Mouse (Mus musculus) MEL (cell line): ENCODE results near the gene Nr2c1. TPM values are rescaled to one million over a fixed set of nuclear protein-coding genes. Genes with fewer than 3 reads are reported as not detected.

Experiments used
- DNase-seq: peaks from one replicate; pipeline ENCODE4 v3.0.0; 2011; ENCODE audit warnings: low read depth, low spot score
- H3K27ac ChIP-seq: 2 replicates; pipeline ENCODE4 v1.5.1; 2012; ENCODE audit warnings: low read depth, mild to moderate bottlenecking, control low read depth, low read length, moderate library complexity; ENCODE audit not compliant: control insufficient read depth
- H3K27me3 ChIP-seq, 2 experiments: fragments of 150-350 bp in 1 of 2; sonication (generic) in 1 of 2; 2 replicates each; pipeline ENCODE4 v1.6.1; 2012; ENCODE audit warnings: low read length in 2 of 2, mild to moderate bottlenecking in 2 of 2, improper control_type of control experiment in 1 of 2, moderate library complexity in 1 of 2; ENCODE audit not compliant: insufficient read depth in 2 of 2, control insufficient read depth in 1 of 2
- H3K36me3 ChIP-seq, 2 experiments: 2 replicates each; pipeline ENCODE4 v1.6.1; 2012 to 2014; ENCODE audit warnings: low read length in 2 of 2, improper control_type of control experiment in 1 of 2, inconsistent platforms in 1 of 2, mild to moderate bottlenecking in 1 of 2; ENCODE audit not compliant: insufficient read depth in 2 of 2, control insufficient read depth in 1 of 2
- H3K4me1 ChIP-seq, 2 experiments: fragments of 150-350 bp in 1 of 2; sonication (generic) in 1 of 2; 2 replicates each; pipeline ENCODE4 v1.6.1; 2012; ENCODE audit warnings: low read length in 2 of 2, improper control_type of control experiment in 1 of 2, mild to moderate bottlenecking in 1 of 2; ENCODE audit not compliant: insufficient read depth in 2 of 2, control insufficient read depth in 1 of 2
- H3K4me3 ChIP-seq, 2 experiments: fragments of 150-350 bp in 1 of 2; sonication (generic) in 1 of 2; 2 replicates each; pipeline ENCODE4 v1.5.1; 2012; ENCODE audit warnings: low read depth in 2 of 2, low read length in 2 of 2, mild to moderate bottlenecking in 2 of 2, moderate library complexity in 2 of 2, control low read depth in 1 of 2, improper control_type of control experiment in 1 of 2; ENCODE audit not compliant: control insufficient read depth in 1 of 2, insufficient read depth in 1 of 2
- H3K79me2 ChIP-seq: 2 replicates; pipeline ENCODE4 v1.6.1; 2012; ENCODE audit warnings: mild to moderate bottlenecking, low read length, moderate library complexity; ENCODE audit not compliant: control insufficient read depth, poor library complexity, insufficient read depth
- H3K9ac ChIP-seq: 2 replicates; pipeline ENCODE4 v1.6.1; 2012; ENCODE audit warnings: low read depth, mild to moderate bottlenecking, control low read depth, low read length, moderate library complexity; ENCODE audit not compliant: control insufficient read depth, poor library complexity, severe bottlenecking
- H3K9me3 ChIP-seq: fragments of 150-350 bp; sonication (generic); replicated peaks from 2 replicates; pipeline ENCODE4 v1.6.1; 2012; ENCODE audit warnings: mild to moderate bottlenecking, low read length, improper control_type of control experiment, moderate library complexity; ENCODE audit not compliant: insufficient read depth
- CTCF ChIP-seq, 3 experiments: IDR thresholded peaks in 2 of 3; conservative IDR thresholded peaks in 1 of 3; 2 replicates each; pipeline ENCODE4 v1.5.1; 2011 to 2012; ENCODE audit warnings: low read length in 3 of 3, low read depth in 2 of 3, mild to moderate bottlenecking in 2 of 3, improper control_type of control experiment in 1 of 3, inconsistent platforms in 1 of 3, mixed read lengths in 1 of 3, moderate library complexity in 1 of 3; ENCODE audit not compliant: control insufficient read depth in 1 of 3, insufficient read depth in 1 of 3, poor library complexity in 1 of 3, severe bottlenecking in 1 of 3
- ELF1 ChIP-seq: IDR thresholded peaks from 2 replicates; pipeline ENCODE4 v1.6.1; 2014; ENCODE audit warnings: low read depth, mild to moderate bottlenecking, inconsistent platforms, low read length, improper control_type of control experiment, moderate library complexity
- ETS1 ChIP-seq: IDR thresholded peaks from 2 replicates; pipeline ENCODE4 v1.6.1; 2012; ENCODE audit warnings: low read depth, mild to moderate bottlenecking, inconsistent platforms, low read length, improper control_type of control experiment, moderate library complexity
- GABPA ChIP-seq: IDR thresholded peaks from 2 replicates; pipeline ENCODE4 v1.6.1; 2012; ENCODE audit warnings: low read depth, mild to moderate bottlenecking, inconsistent platforms, low read length, improper control_type of control experiment, moderate library complexity
- KAT2A ChIP-seq: conservative IDR thresholded peaks from 2 replicates; pipeline ENCODE4 v1.6.1; 2012; ENCODE audit warnings: low read depth, low read length, improper control_type of control experiment, inconsistent platforms
- MAFK ChIP-seq: IDR thresholded peaks from 2 replicates; pipeline ENCODE4 v1.6.1; 2011; ENCODE audit warnings: low read depth, mild to moderate bottlenecking, low read length, improper control_type of control experiment, borderline replicate concordance
- MAX ChIP-seq: IDR thresholded peaks from 2 replicates; pipeline ENCODE4 v1.6.1; 2011; ENCODE audit warnings: low read length, improper control_type of control experiment
- MYB ChIP-seq: IDR thresholded peaks from 2 replicates; pipeline ENCODE4 v1.6.1; 2011; ENCODE audit warnings: mild to moderate bottlenecking, low read depth, low read length, improper control_type of control experiment
- NRF1 ChIP-seq: IDR thresholded peaks from 2 replicates; pipeline ENCODE4 v1.6.1; 2014; ENCODE audit warnings: low read depth, mild to moderate bottlenecking, inconsistent platforms, low read length, improper control_type of control experiment, moderate library complexity; ENCODE audit not compliant: poor library complexity, insufficient read depth, severe bottlenecking
- POLR2AphosphoS5 ChIP-seq: IDR thresholded peaks from 2 replicates; pipeline ENCODE4 v1.6.1; 2012; ENCODE audit warnings: low read depth, borderline replicate concordance, mild to moderate bottlenecking, inconsistent platforms, low read length, moderate library complexity, mixed read lengths
- RAD21 ChIP-seq: IDR thresholded peaks from 2 replicates; pipeline ENCODE4 v1.6.1; 2011; ENCODE audit warnings: mild to moderate bottlenecking, low read depth, low read length, improper control_type of control experiment
- RCOR1 ChIP-seq: IDR thresholded peaks from 2 replicates; pipeline ENCODE4 v1.6.1; 2012; ENCODE audit warnings: low read depth, mild to moderate bottlenecking, inconsistent platforms, low read length, improper control_type of control experiment
- SIN3A ChIP-seq: IDR thresholded peaks from 2 replicates; pipeline ENCODE4 v1.6.1; 2012; ENCODE audit warnings: low read length, improper control_type of control experiment, inconsistent platforms
- SMC3 ChIP-seq: IDR thresholded peaks from 2 replicates; pipeline ENCODE4 v1.6.1; 2011; ENCODE audit warnings: low read depth, low read length, improper control_type of control experiment
- TBP ChIP-seq: IDR thresholded peaks from 2 replicates; pipeline ENCODE4 v1.8.0; 2011; ENCODE audit warnings: low read depth, low read length, improper control_type of control experiment
- USF1 ChIP-seq: IDR thresholded peaks from 2 replicates; pipeline ENCODE4 v1.6.1; 2014; ENCODE audit warnings: low read depth, mild to moderate bottlenecking, inconsistent platforms, low read length, improper control_type of control experiment, moderate library complexity
- ZC3H11A ChIP-seq: IDR thresholded peaks from 2 replicates; pipeline ENCODE4 v1.6.1; 2012; ENCODE audit warnings: low read depth, mild to moderate bottlenecking, inconsistent platforms, low read length, improper control_type of control experiment
- ZKSCAN1 ChIP-seq: IDR thresholded peaks from 2 replicates; pipeline ENCODE4 v1.6.1; 2012; ENCODE audit warnings: low read depth, mild to moderate bottlenecking, inconsistent platforms, low read length, improper control_type of control experiment, moderate library complexity
- ZNF384 ChIP-seq: IDR thresholded peaks from 2 replicates; pipeline ENCODE4 v1.6.1; 2012; ENCODE audit warnings: low read depth, mild to moderate bottlenecking, inconsistent platforms, low read length, improper control_type of control experiment
- polyA plus RNA-seq, 2 experiments: library from polyadenylated mRNA; stranded (reverse) in 1 of 2; unstranded in 1 of 2; fragments of >175 nt in 1 of 2; fragments of >200 nt in 1 of 2; gene quantifications; 2 replicates each; pipeline versions ENCODE4 v1.2.1 to v1.2.4; 2012; ENCODE audit warnings: low replicate concordance in 2 of 2, low read depth in 1 of 2; ENCODE audit not compliant: insufficient read length in 2 of 2, insufficient read depth in 1 of 2, missing spikeins in 1 of 2
- total RNA-seq: library from RNA; depleted of rRNA; stranded (reverse); fragments of 300-350 nt; gene quantifications from 2 replicates; pipeline ENCODE4 v1.2.3, GENCODE M21; 2012

Nr2c1 gene
- total and polyA plus RNA-seq, 3 experiments, result 3.3 to 5.7 TPM; not detected in 1

- H3K4me3 ChIP-seq, result no peak overlapping the region
- TF ChIP-seq RCOR1 (no peak), MYB (no peak), GABPA (no peak), ELF1 (no peak), USF1 (no peak), POLR2AphosphoS5 (no peak)
- no peaks in the 10 kb centered on the region for H3K79me2 ChIP-seq
- no peaks in the 10 kb centered on the region for H3K27me3 ChIP-seq
- no peak overlapping the region for H3K27ac ChIP-seq
- no peak for DNase-seq
- no peak overlapping the region for H3K9ac ChIP-seq
- no peaks in the 10 kb centered on the region for H3K9me3 ChIP-seq
- H3K36me3 ChIP-seq, result peaks cover 0 to 12% of the 10 kb centered on the region in 2 experiments; a peak in 2 of 4 replicates
- peaks cover 2 to 14% of the 10 kb centered on the region in 2 experiments; a peak in 3 of 4 replicates for H3K4me1 ChIP-seq
Observed at GRCm38 (mm10) chr10:94123581-94123980, 24.2 kb upstream of the Nr2c1 start.

DNA sequence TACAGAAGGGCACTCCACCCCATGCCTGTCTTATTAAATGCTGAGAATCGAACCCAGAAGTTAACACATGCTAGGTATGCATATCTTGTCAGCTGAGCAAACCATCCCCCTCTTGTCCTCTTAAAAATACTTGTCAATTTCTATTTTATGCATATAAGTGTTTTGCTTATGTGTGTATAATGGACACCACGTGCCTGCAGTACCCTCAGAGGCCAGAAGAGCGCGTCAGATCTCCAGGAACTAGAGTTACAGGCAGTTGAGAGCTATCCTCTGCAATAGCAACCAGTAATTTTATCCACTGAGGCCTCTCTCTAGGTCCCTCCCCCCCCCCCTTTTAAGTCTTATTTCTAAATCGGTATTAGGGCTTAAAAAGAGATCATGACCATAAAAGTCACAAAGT lies 23.4 kb upstream of the Nr2c1 start:
- Histone ChIP-seq H3K27me3 (no peaks in the 10 kb centered on the region), H3K79me2 (no peaks in the 10 kb centered on the region), H3K4me3 (no peak overlapping the region), H3K9ac (no peak overlapping the region), H3K4me1 (peaks cover 2 to 14% of the 10 kb centered on the region in 2 experiments; a peak in 3 of 4 replicates), H3K27ac (no peak overlapping the region)
- TF ChIP-seq GABPA, result no peak
- TF ChIP-seq SIN3A, result no peak
- no peak for TF ChIP-seq TBP
- TF ChIP-seq MAFK, result no peak
- TF ChIP-seq KAT2A, result no peak
- TF ChIP-seq RAD21, result peak; percentile 43
- TF ChIP-seq ZC3H11A, result no peak
- TF ChIP-seq ZNF384, result no peak
- peak; percentile 6 to 35 (median 29); a peak in 3 of 6 replicates for TF ChIP-seq CTCF (IDR thresholded peaks at IDR 0.05 in 2 of 3, conservative IDR thresholded peaks at IDR 0.05 in 1 of 3; ENCODE audit: control insufficient read depth in 1 of 3, insufficient read depth in 1 of 3, low read depth in 2 of 3, low read length in 3 of 3, poor library complexity in 1 of 3, severe bottlenecking in 1 of 3)
- TF ChIP-seq ZKSCAN1, result no peak
- TF ChIP-seq NRF1, result no peak
- TF ChIP-seq SMC3, result peak; percentile 23
- TF ChIP-seq USF1, result no peak
- no peak for TF ChIP-seq ETS1
- TF ChIP-seq MAX, result no peak
- TF ChIP-seq, all 39 proteins: peak for 3
- H3K36me3 ChIP-seq, result peaks cover 0 to 12% of the 10 kb centered on the region in 2 experiments; a peak in 2 of 4 replicates
- no peaks in the 10 kb centered on the region for H3K9me3 ChIP-seq
- DNase-seq, result peak; percentile 44
